Comparison of ENCODE assay signal across 25 mouse cellular contexts in the genomic region with DNA sequence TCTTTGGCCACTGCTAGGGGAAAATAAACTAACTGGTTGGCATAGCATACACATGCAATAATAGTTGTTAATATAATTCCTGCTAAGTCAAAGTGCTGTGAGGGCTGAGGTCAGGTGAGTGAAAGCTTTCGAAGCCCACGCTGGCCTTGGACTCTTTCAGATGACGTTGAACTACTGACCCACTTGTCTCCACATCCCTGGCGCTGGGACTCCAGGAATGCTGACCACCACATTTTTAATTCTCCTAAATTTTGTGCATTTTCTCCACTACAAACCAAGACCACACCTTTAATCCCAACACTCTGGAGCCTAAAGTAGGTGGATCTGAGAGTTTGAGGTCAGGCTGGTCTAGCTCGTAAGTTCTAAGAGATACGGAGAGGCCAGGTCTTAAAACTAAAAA. TPM values are rescaled to one million over a fixed set of nuclear protein-coding genes. Genes with fewer than 3 reads are reported as not detected.
DNase-seq lines count a peak whose midpoint lies in the region; ATAC-seq and TF ChIP-seq lines count a peak whose summit lies in the region.
"Had no signal": no experiment of that assay in that cellular context is flagged by ENCODE, and none has a peak within 500 bp of the region (broad histone marks: within the 10 kb centered on the region; RNA-seq: fewer than 3 reads in every experiment).

No protein-coding gene starts in this region.

- H3K9me3 ChIP-seq in embryonic facial prominence, embryonic 12.5 days: no peaks in the 10 kb centered on the region
- H3K9me3 ChIP-seq in embryonic facial prominence, embryonic 10.5 days: no peaks in the 10 kb centered on the region
- no peaks in the 10 kb centered on the region for H3K9me3 ChIP-seq in liver, embryonic 12.5 days (replicated peaks)
- H3K9me3 ChIP-seq in midbrain, embryonic 14.5 days (ENCODE audit: control insufficient read depth, low read length): no peaks in the 10 kb centered on the region
- H3K9me3 ChIP-seq in midbrain, embryonic 13.5 days: no peaks in the 10 kb centered on the region
- H3K9me3 ChIP-seq: embryonic facial prominence, embryonic 13.5 days; forebrain, embryonic 12.5 days; G1E; hindbrain, embryonic 12.5 days had no signal

- H3K4me1 ChIP-seq in embryonic facial prominence, embryonic 12.5 days: peaks cover 10% of the 10 kb centered on the region; the same call in 1 of the 2 replicates
- H3K4me1 ChIP-seq in embryonic facial prominence, embryonic 10.5 days: peaks cover 16% of the 10 kb centered on the region
- peaks cover 28% of the 10 kb centered on the region for H3K4me1 ChIP-seq in liver, embryonic 12.5 days
- H3K4me1 ChIP-seq in midbrain, embryonic 14.5 days (ENCODE audit: control insufficient read depth, insufficient read depth, low read length): peaks cover 6% of the 10 kb centered on the region; the same call in 1 of the 2 replicates
- H3K4me1 ChIP-seq in midbrain, embryonic 13.5 days (replicated peaks): peaks cover 11% of the 10 kb centered on the region
- 0 out of 2 replicates have a peak, but pooled peaks cover 4% of the 10 kb centered on the region for H3K4me1 ChIP-seq in kidney, adult 2 months (ENCODE audit: control insufficient read depth, insufficient read depth, low read length)

- no peaks in the 10 kb centered on the region for H3K36me3 ChIP-seq in embryonic facial prominence, embryonic 12.5 days
- no peaks in the 10 kb centered on the region for H3K36me3 ChIP-seq in embryonic facial prominence, embryonic 10.5 days (replicated peaks)
- H3K36me3 ChIP-seq in liver, embryonic 12.5 days: no peaks in the 10 kb centered on the region
- H3K36me3 ChIP-seq in midbrain, embryonic 14.5 days (ENCODE audit: control insufficient read depth, insufficient read depth, low read length): no peaks in the 10 kb centered on the region
- H3K36me3 ChIP-seq in midbrain, embryonic 13.5 days: no peaks in the 10 kb centered on the region
- H3K36me3 ChIP-seq in kidney, adult 2 months (ENCODE audit: control insufficient read depth, insufficient read depth, low read length): no peaks in the 10 kb centered on the region
- H3K36me3 ChIP-seq: embryonic facial prominence, embryonic 13.5 days; forebrain, embryonic 12.5 days; G1E; hindbrain, embryonic 12.5 days had no signal

- H3K4me2 ChIP-seq in embryonic facial prominence, embryonic 12.5 days (replicated peaks): no peak overlapping the region
- H3K4me2 ChIP-seq in liver, embryonic 12.5 days: peak overlapping the region; percentile 98
- no peak overlapping the region for H3K4me2 ChIP-seq in midbrain, embryonic 14.5 days (ENCODE audit: low read length)
- no peak overlapping the region for H3K4me2 ChIP-seq in midbrain, embryonic 13.5 days (replicated peaks)

- ATAC-seq in embryonic facial prominence, embryonic 12.5 days (ENCODE audit: insufficient number of reproducible peaks, insufficient read depth, low FRiP score, low TSS enrichment): no peak
- ATAC-seq in liver, embryonic 12.5 days: no peak
- no peak for ATAC-seq in midbrain, embryonic 14.5 days (ENCODE audit: low FRiP score, low TSS enrichment)
- no peak for ATAC-seq in midbrain, embryonic 13.5 days

- no peak overlapping the region for H3K27ac ChIP-seq in embryonic facial prominence, embryonic 12.5 days
- H3K27ac ChIP-seq in embryonic facial prominence, embryonic 10.5 days (replicated peaks): no peak overlapping the region
- H3K27ac ChIP-seq in liver, embryonic 12.5 days: no peak overlapping the region
- H3K27ac ChIP-seq in midbrain, embryonic 14.5 days (replicated peaks; ENCODE audit: low read depth, low read length): no peak overlapping the region
- H3K27ac ChIP-seq in midbrain, embryonic 13.5 days: no peak overlapping the region
- no peak overlapping the region for H3K27ac ChIP-seq in kidney, adult 2 months (ENCODE audit: insufficient read depth, low read depth, low read length)

- H3K4me3 ChIP-seq in embryonic facial prominence, embryonic 12.5 days: 0 out of 2 replicates have a peak overlapping the region, but pooled peaks have one; percentile 69
- H3K4me3 ChIP-seq in embryonic facial prominence, embryonic 10.5 days: no peak overlapping the region; the same call in 1 of the 2 replicates
- H3K4me3 ChIP-seq in liver, embryonic 12.5 days: no peak overlapping the region
- 0 out of 2 replicates have a peak overlapping the region, but pooled peaks have one; percentile 69 for H3K4me3 ChIP-seq in midbrain, embryonic 14.5 days (replicated peaks; ENCODE audit: low read depth, low read length)
- no peak overlapping the region for H3K4me3 ChIP-seq in midbrain, embryonic 13.5 days (replicated peaks)
- H3K4me3 ChIP-seq in kidney, adult 2 months (ENCODE audit: insufficient read depth, low read depth, low read length): no peak overlapping the region

- no peak for TF ChIP-seq CTCF in kidney, adult 2 months (conservative IDR thresholded peaks at IDR 0.05; ENCODE audit: insufficient read depth, insufficient read length, low read depth, low read length)

- H3K9ac ChIP-seq in embryonic facial prominence, embryonic 12.5 days: no peak overlapping the region
- H3K9ac ChIP-seq in liver, embryonic 12.5 days: no peak overlapping the region
- H3K9ac ChIP-seq in midbrain, embryonic 14.5 days (replicated peaks; ENCODE audit: low read length): no peak overlapping the region
- no peak overlapping the region for H3K9ac ChIP-seq in midbrain, embryonic 13.5 days (replicated peaks)

- TF ChIP-seq POLR2A in kidney, adult 2 months (IDR thresholded peaks at IDR 0.05; ENCODE audit: low read depth, low read length): no peak

- WGBS in embryonic facial prominence, embryonic 12.5 days: 88% methylated on average over 6 of the region's 6 CpGs
- 90% methylated on average over 6 of the region's 6 CpGs for WGBS in embryonic facial prominence, embryonic 10.5 days
- 87% methylated on average over 6 of the region's 6 CpGs for WGBS in liver, embryonic 12.5 days (ENCODE audit: insufficient replicate concordance)
- WGBS in midbrain, embryonic 14.5 days: 93% methylated on average over 6 of the region's 6 CpGs
- WGBS in midbrain, embryonic 13.5 days: 96% methylated on average over 6 of the region's 6 CpGs
- WGBS in kidney, adult 2 months: 95% methylated on average over 6 of the region's 6 CpGs

- H3K27me3 ChIP-seq in embryonic facial prominence, embryonic 12.5 days: peaks cover 25% of the 10 kb centered on the region
- peaks cover 37% of the 10 kb centered on the region for H3K27me3 ChIP-seq in embryonic facial prominence, embryonic 10.5 days (replicated peaks; ENCODE audit: low read depth, poor library complexity, severe bottlenecking)
- H3K27me3 ChIP-seq in liver, embryonic 12.5 days (replicated peaks): peaks cover 46% of the 10 kb centered on the region
- H3K27me3 ChIP-seq in midbrain, embryonic 14.5 days (ENCODE audit: control insufficient read depth, insufficient read depth, low read length): peaks cover 22% of the 10 kb centered on the region
- peaks cover 31% of the 10 kb centered on the region for H3K27me3 ChIP-seq in midbrain, embryonic 13.5 days
- no peaks in the 10 kb centered on the region for H3K27me3 ChIP-seq in kidney, adult 2 months (replicated peaks; ENCODE audit: control insufficient read depth, insufficient read depth, low read length)

- no peak for DNase-seq in embryonic facial prominence, embryonic 10.5 days (ENCODE audit: low spot score)
- DNase-seq in liver: no peak
- no peak for DNase-seq in midbrain, embryonic 14.5 days
- no peak for DNase-seq in kidney, adult 2 months
- DNase-seq: adrenal gland, postnatal 10 days; B cell, adult 2 months; cerebellum, adult 11 months; cerebellum, adult 8-10 months; cerebellum, postnatal 14 days; embryo, embryonic 11 days; gastrocnemius, postnatal 10 days; heart, adult 2 months; heart, postnatal 4 days had no signal

RNA-seq across cellular contexts. Expression of a gene that starts 1.1 kb away (rescaled TPM):
- 1.1 and 2.7 TPM in 2 replicates for polyA plus RNA-seq in embryonic facial prominence, embryonic 12.5 days (2016; fragmentation: Nextera tagmentation; extraction: Ambion mirVana)
- 1.4 and 1.5 TPM in 2 replicates for polyA plus RNA-seq in embryonic facial prominence, embryonic 10.5 days (2016; fragmentation: Nextera tagmentation; extraction: Ambion mirVana)
- 1.8 and 2.8 TPM in 2 replicates for polyA plus RNA-seq in liver, embryonic 12.5 days (2016; fragmentation: Nextera tagmentation; extraction: Ambion mirVana)
- polyA plus RNA-seq in midbrain, embryonic 14.5 days (2014; fragmentation: Nextera tagmentation; extraction: Ambion mirVana): 0.70 and 1.3 TPM in 2 replicates
- polyA plus RNA-seq in midbrain, embryonic 13.5 days (2015; fragmentation: Nextera tagmentation; extraction: Ambion mirVana): 1.1 and 1.4 TPM in 2 replicates
- polyA plus RNA-seq in kidney, adult 2 months (2012; rRNA removed): 0.33 and 0.61 TPM in 2 replicates

RNA-seq across cellular contexts. Expression of a gene that starts 13.0 kb away (rescaled TPM):
- 31.7 and 33.6 TPM in 2 replicates for polyA plus RNA-seq in embryonic facial prominence, embryonic 12.5 days (2016; fragmentation: Nextera tagmentation; extraction: Ambion mirVana)
- 27.9 and 31.0 TPM in 2 replicates for polyA plus RNA-seq in embryonic facial prominence, embryonic 10.5 days (2016; fragmentation: Nextera tagmentation; extraction: Ambion mirVana)
- polyA plus RNA-seq in liver, embryonic 12.5 days (2016; fragmentation: Nextera tagmentation; extraction: Ambion mirVana): 8.7 and 10.1 TPM in 2 replicates
- 5.0 and 7.1 TPM in 2 replicates for polyA plus RNA-seq in midbrain, embryonic 14.5 days (2014; fragmentation: Nextera tagmentation; extraction: Ambion mirVana)
- polyA plus RNA-seq in midbrain, embryonic 13.5 days (2015; fragmentation: Nextera tagmentation; extraction: Ambion mirVana): 9.8 and 10.9 TPM in 2 replicates
- polyA plus RNA-seq in kidney, adult 2 months (2012; rRNA removed): 69.0 and 70.1 TPM in 2 replicates

RNA-seq across cellular contexts. Expression of a gene that starts 18.5 kb away (rescaled TPM):
- 31.1 TPM in 2 replicates for polyA plus RNA-seq in embryonic facial prominence, embryonic 12.5 days (2016; fragmentation: Nextera tagmentation; extraction: Ambion mirVana)
- polyA plus RNA-seq in embryonic facial prominence, embryonic 10.5 days (2016; fragmentation: Nextera tagmentation; extraction: Ambion mirVana): 31.3 and 31.8 TPM in 2 replicates
- 24.1 and 25.1 TPM in 2 replicates for polyA plus RNA-seq in liver, embryonic 12.5 days (2016; fragmentation: Nextera tagmentation; extraction: Ambion mirVana)
- polyA plus RNA-seq in midbrain, embryonic 14.5 days (2014; fragmentation: Nextera tagmentation; extraction: Ambion mirVana): 15.1 and 16.8 TPM in 2 replicates
- polyA plus RNA-seq in midbrain, embryonic 13.5 days (2015; fragmentation: Nextera tagmentation; extraction: Ambion mirVana): 19.6 and 21.2 TPM in 2 replicates
- 15.5 and 17.3 TPM in 2 replicates for polyA plus RNA-seq in kidney, adult 2 months (2012; rRNA removed)

RNA-seq across cellular contexts. Expression of a gene that starts 32.5 kb away (rescaled TPM):
- 0.69 and 1.1 TPM in 2 replicates for polyA plus RNA-seq in embryonic facial prominence, embryonic 12.5 days (2016; fragmentation: Nextera tagmentation; extraction: Ambion mirVana)
- polyA plus RNA-seq in embryonic facial prominence, embryonic 10.5 days (2016; fragmentation: Nextera tagmentation; extraction: Ambion mirVana): not detected in 2 replicates
- not detected in 2 replicates for polyA plus RNA-seq in liver, embryonic 12.5 days (2016; fragmentation: Nextera tagmentation; extraction: Ambion mirVana)
- 0.12 and 0.17 TPM in 2 replicates for polyA plus RNA-seq in midbrain, embryonic 14.5 days (2014; fragmentation: Nextera tagmentation; extraction: Ambion mirVana)
- polyA plus RNA-seq in midbrain, embryonic 13.5 days (2015; fragmentation: Nextera tagmentation; extraction: Ambion mirVana): 0.16 and 0.32 TPM in 2 replicates
- polyA plus RNA-seq in kidney, adult 2 months (2012; rRNA removed): not detected in 2 replicates
- polyA plus RNA-seq: CD4-positive, CD25-positive, alpha-beta regulatory T cell, adult 4 months; forebrain, embryonic 16.5 days; frontal cortex, adult 2 months; heart, adult 2 months; heart, embryonic 11.5 days; heart, embryonic 16.5 days; hindbrain, embryonic 12.5 days had no signal

RNA-seq across cellular contexts. Expression of a gene that starts 38.8 kb away (rescaled TPM):
- 80.9 and 81.5 TPM in 2 replicates for polyA plus RNA-seq in embryonic facial prominence, embryonic 12.5 days (2016; fragmentation: Nextera tagmentation; extraction: Ambion mirVana)
- polyA plus RNA-seq in embryonic facial prominence, embryonic 10.5 days (2016; fragmentation: Nextera tagmentation; extraction: Ambion mirVana): 95.9 and 103 TPM in 2 replicates
- polyA plus RNA-seq in liver, embryonic 12.5 days (2016; fragmentation: Nextera tagmentation; extraction: Ambion mirVana): 45.2 and 46.5 TPM in 2 replicates
- polyA plus RNA-seq in midbrain, embryonic 14.5 days (2014; fragmentation: Nextera tagmentation; extraction: Ambion mirVana): 13.5 and 19.5 TPM in 2 replicates
- polyA plus RNA-seq in midbrain, embryonic 13.5 days (2015; fragmentation: Nextera tagmentation; extraction: Ambion mirVana): 27.7 and 28.6 TPM in 2 replicates
- polyA plus RNA-seq in kidney, adult 2 months (2012; rRNA removed): 2.7 and 3.8 TPM in 2 replicates

Comparison
In these comparisons a context has a peak if more than half of its experiments do, and no peak if none do; other contexts are left out.
1. H3K4me3 ChIP-seq: peak in embryonic facial prominence, embryonic 12.5 days (single experiment) and midbrain, embryonic 14.5 days (single experiment); none in embryonic facial prominence, embryonic 10.5 days (single experiment), liver, embryonic 12.5 days (single experiment), midbrain, embryonic 13.5 days (single experiment) and kidney, adult 2 months (single experiment).